ENCODE assay signal across 18 mouse cellular contexts in genomic region chr5:122125211-122125760, GRCm38 (mm10). TPM values are rescaled to one million over a fixed set of nuclear protein-coding genes. Genes with fewer than 3 reads are reported as not detected.
"Had no signal": no experiment of that assay in that cellular context is flagged by ENCODE, and none has a peak within 500 bp of the region (broad histone marks: within the 10 kb centered on the region; RNA-seq: fewer than 3 reads in every experiment).

No protein-coding gene starts in this region.

- H3K9me3 ChIP-seq: limb, embryonic 13.5 days; midbrain, embryonic 13.5 days; neural tube, embryonic 15.5 days had no signal

- H3K4me2 ChIP-seq: limb, embryonic 13.5 days; midbrain, embryonic 13.5 days; neural tube, embryonic 15.5 days had no signal

- H3K27me3 ChIP-seq: limb, embryonic 13.5 days; midbrain, embryonic 13.5 days had no signal

- H3K4me3 ChIP-seq: layer of hippocampus, adult 2 months; limb, embryonic 13.5 days; midbrain, embryonic 13.5 days; myocyte; neural tube, embryonic 15.5 days had no signal

- H3K9ac ChIP-seq: limb, embryonic 13.5 days; liver, embryonic 14.5 days; midbrain, embryonic 13.5 days; neural tube, embryonic 15.5 days had no signal

- H3K27ac ChIP-seq: hindbrain, postnatal 0 days; layer of hippocampus, adult 2 months; limb, embryonic 13.5 days; liver, embryonic 14.5 days; midbrain, embryonic 13.5 days; neural tube, embryonic 15.5 days; stomach, postnatal 0 days had no signal

- DNase-seq: kidney, adult 8-10 months; left cerebral cortex, postnatal 4 days; lung, adult 18-20 months; lung, postnatal 10 days; right cerebral cortex, adult 18-20 months; right cerebral cortex, postnatal 25 days had no signal

- ATAC-seq: hindbrain, postnatal 0 days; midbrain, embryonic 13.5 days had no signal

- H3K36me3 ChIP-seq: limb, embryonic 13.5 days; midbrain, embryonic 13.5 days; neural tube, embryonic 15.5 days had no signal

RNA-seq across cellular contexts. Expression of gene Ccdc63, which starts 15.3 kb away (rescaled TPM):
- polyA plus RNA-seq: hindbrain, postnatal 0 days; intestine, embryonic 14.5 days; limb, embryonic 13.5 days; liver, adult 2 months; midbrain, embryonic 13.5 days; myocyte; neural tube, embryonic 11.5 days had no signal

RNA-seq across cellular contexts. Expression of gene Myl2, which starts 24.5 kb away (rescaled TPM):
- polyA plus RNA-seq: intestine, embryonic 14.5 days; liver, adult 2 months; small intestine, adult 2 months had no signal
